Comparison of ENCODE assay signal across 8 mouse cellular contexts in the genomic region with DNA sequence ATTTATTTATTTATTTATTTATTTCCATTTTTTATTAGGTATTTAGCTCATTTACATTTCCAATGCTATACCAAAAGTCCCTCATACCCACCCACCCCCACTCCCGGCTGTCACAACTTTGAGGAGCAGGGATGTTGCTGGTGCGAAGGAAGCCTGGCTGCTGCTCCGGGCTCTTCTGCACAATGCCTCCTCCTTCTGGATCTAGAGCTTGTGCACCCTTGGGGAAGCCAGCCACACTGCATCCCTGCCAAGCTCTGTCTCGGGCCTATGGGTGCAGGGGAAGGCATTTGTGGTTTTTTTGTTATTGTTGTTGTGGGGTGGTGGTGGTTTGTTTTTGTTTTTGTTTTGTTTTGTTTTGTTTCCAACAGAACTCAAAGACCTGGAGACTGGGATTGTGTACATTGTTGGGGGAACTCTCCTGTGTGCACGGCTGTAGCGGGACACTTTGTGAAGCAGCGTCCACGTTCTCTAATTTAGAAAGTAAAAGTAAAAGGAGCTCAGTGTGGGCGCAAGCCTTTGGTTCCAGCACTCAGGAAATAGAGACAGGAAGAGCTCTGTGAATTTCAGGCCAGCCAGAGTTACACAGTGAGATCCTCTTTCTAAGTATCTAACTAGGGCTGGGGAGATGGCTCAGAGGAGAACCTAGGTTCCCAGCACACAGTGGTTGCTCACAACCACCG. TPM values are rescaled to one million over a fixed set of nuclear protein-coding genes. Genes with fewer than 3 reads are reported as not detected.
DNase-seq lines count a peak whose midpoint lies in the region; ATAC-seq and TF ChIP-seq lines count a peak whose summit lies in the region.

No protein-coding gene starts in this region.

- peak overlapping the region; percentile 87 for H3K27ac ChIP-seq in gastrocnemius, adult 2 months
- H3K27ac ChIP-seq in cortical plate, adult 2 months (ENCODE audit: insufficient read depth, low read length) = peak overlapping the region; percentile 26
- H3K27ac ChIP-seq in heart, postnatal 0 days (ENCODE audit: low read depth) = peak overlapping the region; percentile 81
- H3K27ac ChIP-seq in limb, embryonic 11.5 days (replicated peaks; ENCODE audit: low read depth, low read length) = no peak overlapping the region
- no peak overlapping the region for H3K27ac ChIP-seq in midbrain, embryonic 11.5 days (ENCODE audit: low read depth, low read length)

- no peaks in the 10 kb centered on the region for H3K36me3 ChIP-seq in heart, postnatal 0 days (replicated peaks; ENCODE audit: control insufficient read depth, insufficient read depth, low read length)
- no peaks in the 10 kb centered on the region for H3K36me3 ChIP-seq in limb, embryonic 11.5 days (ENCODE audit: control insufficient read depth, insufficient read depth, low read length)
- no peaks in the 10 kb centered on the region for H3K36me3 ChIP-seq in midbrain, embryonic 11.5 days (ENCODE audit: control insufficient read depth, insufficient read depth, low read length)

- TF ChIP-seq EP300 in heart, postnatal 0 days (IDR thresholded peaks at IDR 0.05; ENCODE audit: low read depth) = no peak

- peak overlapping the region; percentile 65 for H3K4me3 ChIP-seq in gastrocnemius, adult 2 months
- no peak overlapping the region for H3K4me3 ChIP-seq in cortical plate, adult 2 months (ENCODE audit: insufficient read depth, low read length)
- H3K4me3 ChIP-seq in heart, postnatal 0 days (ENCODE audit: low read depth, low read length) = peak overlapping the region; percentile 40
- no peak overlapping the region for H3K4me3 ChIP-seq in limb, embryonic 11.5 days (ENCODE audit: low read depth, low read length)
- no peak overlapping the region for H3K4me3 ChIP-seq in midbrain, embryonic 11.5 days (ENCODE audit: low read depth, low read length)

- ATAC-seq in heart, postnatal 0 days (ENCODE audit: insufficient read depth, low read depth) = peak; percentile 29; the same call in 1 of the 2 replicates
- peak; percentile 36; the same call in 1 of the 2 replicates for ATAC-seq in limb, embryonic 11.5 days (ENCODE audit: insufficient number of reproducible peaks, low FRiP score, low TSS enrichment, low read depth)
- peak; percentile 36 for ATAC-seq in midbrain, embryonic 11.5 days (ENCODE audit: low FRiP score)

- H3K9ac ChIP-seq in heart, postnatal 0 days (replicated peaks; ENCODE audit: low read depth, low read length) = peak overlapping the region; percentile 53
- no peak overlapping the region for H3K9ac ChIP-seq in limb, embryonic 11.5 days (ENCODE audit: low read length)
- H3K9ac ChIP-seq in midbrain, embryonic 11.5 days (ENCODE audit: low read length) = no peak overlapping the region; the same call in 1 of the 2 replicates

- 48% methylated on average over 10 of the region's 10 CpGs for WGBS in heart, postnatal 0 days
- 68% methylated on average over 10 of the region's 10 CpGs for WGBS in limb, embryonic 11.5 days
- WGBS in midbrain, embryonic 11.5 days = 61% methylated on average over 10 of the region's 10 CpGs

- no peaks in the 10 kb centered on the region for H3K27me3 ChIP-seq in heart, postnatal 0 days (ENCODE audit: control insufficient read depth, insufficient read depth, low read length)
- H3K27me3 ChIP-seq in limb, embryonic 11.5 days (ENCODE audit: control insufficient read depth, insufficient read depth, low read length) = no peaks in the 10 kb centered on the region
- no peaks in the 10 kb centered on the region for H3K27me3 ChIP-seq in midbrain, embryonic 11.5 days (ENCODE audit: control insufficient read depth, insufficient read depth, low read length)

- no peak for TF ChIP-seq POLR2A in cortical plate, adult 2 months (IDR thresholded peaks at IDR 0.05; ENCODE audit: extremely low read depth, insufficient read depth, low read length)

- no peak for TF ChIP-seq CTCF in gastrocnemius, adult 2 months (IDR thresholded peaks at IDR 0.05)
- TF ChIP-seq CTCF in cortical plate, adult 2 months (IDR thresholded peaks at IDR 0.05; ENCODE audit: extremely low read depth, insufficient read depth, low read length) = no peak
- TF ChIP-seq CTCF in heart, postnatal 0 days (IDR thresholded peaks at IDR 0.05; ENCODE audit: low read depth) = no peak

- H3K4me2 ChIP-seq in heart, postnatal 0 days (ENCODE audit: low read depth, low read length) = peak overlapping the region; percentile 60
- H3K4me2 ChIP-seq in limb, embryonic 11.5 days (ENCODE audit: low read depth, severe bottlenecking) = no peak overlapping the region
- H3K4me2 ChIP-seq in midbrain, embryonic 11.5 days = no peak overlapping the region

- intact Hi-C loops in gastrocnemius, adult 2 months (cut with DNase I) = loop anchor here (10.0 kb wide), 1 partner anchor 336 kb away; no protein-coding TSS in a partner anchor
- intact Hi-C loops in gastrocnemius, postnatal 36 days (cut with DNase I) = loop anchor here (5.0 to 10.0 kb wide), 2 partner anchors 94 to 376 kb away; no protein-coding TSS in a partner anchor

- peaks cover 1% of the 10 kb centered on the region; the same call in 1 of the 2 replicates for H3K4me1 ChIP-seq in cortical plate, adult 2 months (ENCODE audit: control insufficient read depth, insufficient read depth, low read length)
- H3K4me1 ChIP-seq in heart, postnatal 0 days (ENCODE audit: control insufficient read depth, insufficient read depth) = no peaks in the 10 kb centered on the region
- H3K4me1 ChIP-seq in limb, embryonic 11.5 days (ENCODE audit: control insufficient read depth, insufficient read depth, low read length) = no peaks in the 10 kb centered on the region
- H3K4me1 ChIP-seq in midbrain, embryonic 11.5 days (ENCODE audit: control insufficient read depth, insufficient read depth, low read length) = peaks cover 4% of the 10 kb centered on the region; the same call in 1 of the 2 replicates

- H3K9me3 ChIP-seq in heart, postnatal 0 days (replicated peaks; ENCODE audit: control insufficient read depth, low read length) = no peaks in the 10 kb centered on the region
- H3K9me3 ChIP-seq in limb, embryonic 11.5 days (ENCODE audit: control insufficient read depth, low read length) = no peaks in the 10 kb centered on the region
- no peaks in the 10 kb centered on the region for H3K9me3 ChIP-seq in midbrain, embryonic 11.5 days (ENCODE audit: control insufficient read depth, low read length)

- DNase-seq in gastrocnemius, adult 2 months = peak; percentile 41
- DNase-seq in gastrocnemius, postnatal 36 days = no peak
- DNase-seq in heart, postnatal 0 days (ENCODE audit: low spot score) = peak; percentile 22
- peak; percentile 29 for DNase-seq in limb, embryonic 11.5 days (ENCODE audit: low spot score)
- peak; percentile 84 for DNase-seq in midbrain, embryonic 11.5 days (ENCODE audit: low spot score, missing footprints)
- no peak for DNase-seq in urinary bladder, postnatal 4 days (ENCODE audit: low spot score in 2 of 2)
- no peak for DNase-seq in left cerebral cortex, adult 11 months (ENCODE audit: low spot score)

RNA-seq across cellular contexts. Expression of a gene that starts 10.6 kb away (rescaled TPM):
- total RNA-seq in gastrocnemius, adult 2 months (2021) = under 1 TPM; 0.81 to 0.89 TPM
- 1 to 10 TPM in 1 of 2 experiments, under 1 TPM in 1; 0.74 to 2.2 TPM for total RNA-seq in gastrocnemius, postnatal 36 days (2021)
- 25.9 and 29.0 TPM in 2 replicates for polyA plus RNA-seq in cortical plate, adult 2 months (2012; rRNA removed)
- total RNA-seq in heart, postnatal 0 days (2014; rRNA removed; ENCODE audit: low replicate concordance) = 4.8 and 6.2 TPM in 2 replicates
- polyA plus RNA-seq in heart, postnatal 0 days (2015; fragmentation: Nextera tagmentation; extraction: Ambion mirVana) = 2.0 and 2.9 TPM in 2 replicates
- 2.7 and 2.8 TPM in 2 replicates for polyA plus RNA-seq in limb, embryonic 11.5 days (2014; fragmentation: Nextera tagmentation; extraction: Ambion mirVana)
- polyA plus RNA-seq in midbrain, embryonic 11.5 days (2014; fragmentation: Nextera tagmentation; extraction: Ambion mirVana) = 4.1 and 5.7 TPM in 2 replicates

RNA-seq across cellular contexts. Expression of a gene that starts 39.7 kb away (rescaled TPM):
- total RNA-seq in gastrocnemius, adult 2 months (2021) = 10 to 100 TPM; 17.4 to 23.7 TPM
- 10 to 100 TPM; 21.8 to 23.9 TPM for total RNA-seq in gastrocnemius, postnatal 36 days (2021)
- 391 and 412 TPM in 2 replicates for polyA plus RNA-seq in cortical plate, adult 2 months (2012; rRNA removed)
- 1.2 and 1.5 TPM in 2 replicates for total RNA-seq in heart, postnatal 0 days (2014; rRNA removed; ENCODE audit: low replicate concordance)
- 0.79 and 0.86 TPM in 2 replicates for polyA plus RNA-seq in heart, postnatal 0 days (2015; fragmentation: Nextera tagmentation; extraction: Ambion mirVana)
- 33.2 and 39.4 TPM in 2 replicates for polyA plus RNA-seq in limb, embryonic 11.5 days (2014; fragmentation: Nextera tagmentation; extraction: Ambion mirVana)
- 120 and 125 TPM in 2 replicates for polyA plus RNA-seq in midbrain, embryonic 11.5 days (2014; fragmentation: Nextera tagmentation; extraction: Ambion mirVana)

RNA-seq across cellular contexts. Expression of a gene that starts 52.2 kb away (rescaled TPM):
- 10 to 100 TPM; 29.5 to 35.1 TPM for total RNA-seq in gastrocnemius, adult 2 months (2021)
- 10 to 100 TPM; 27.3 to 31.3 TPM for total RNA-seq in gastrocnemius, postnatal 36 days (2021)
- polyA plus RNA-seq in cortical plate, adult 2 months (2012; rRNA removed) = 86.9 and 90.4 TPM in 2 replicates
- 37.1 and 42.0 TPM in 2 replicates for total RNA-seq in heart, postnatal 0 days (2014; rRNA removed; ENCODE audit: low replicate concordance)
- 60.5 and 63.7 TPM in 2 replicates for polyA plus RNA-seq in heart, postnatal 0 days (2015; fragmentation: Nextera tagmentation; extraction: Ambion mirVana)
- polyA plus RNA-seq in limb, embryonic 11.5 days (2014; fragmentation: Nextera tagmentation; extraction: Ambion mirVana) = 282 and 286 TPM in 2 replicates
- polyA plus RNA-seq in midbrain, embryonic 11.5 days (2014; fragmentation: Nextera tagmentation; extraction: Ambion mirVana) = 250 and 260 TPM in 2 replicates

Comparison
In these comparisons a context has a peak if more than half of its experiments do, and no peak if none do; other contexts are left out.
1. DNase-seq: peak in gastrocnemius, adult 2 months (single experiment), heart, postnatal 0 days (single experiment), limb, embryonic 11.5 days (single experiment) and midbrain, embryonic 11.5 days (single experiment); none in gastrocnemius, postnatal 36 days (0 of 2), urinary bladder, postnatal 4 days (0 of 2) and left cerebral cortex, adult 11 months (single experiment).
2. H3K27ac ChIP-seq: peak in gastrocnemius, adult 2 months (single experiment), cortical plate, adult 2 months (single experiment) and heart, postnatal 0 days (single experiment); none in limb, embryonic 11.5 days (single experiment) and midbrain, embryonic 11.5 days (single experiment).
3. H3K4me3 ChIP-seq: peak in gastrocnemius, adult 2 months (single experiment) and heart, postnatal 0 days (single experiment); none in cortical plate, adult 2 months (single experiment), limb, embryonic 11.5 days (single experiment) and midbrain, embryonic 11.5 days (single experiment).
4. RNA of a gene that starts 39.7 kb away (polyA plus RNA-seq): 391 to 412 TPM in cortical plate, adult 2 months, 120 to 125 TPM in midbrain, embryonic 11.5 days and 33.2 to 39.4 TPM in limb, embryonic 11.5 days; 0.79 to 0.86 TPM in heart, postnatal 0 days; every median in the first group is over 10 times any median in the second.
5. Peak in every context shown above with its lines, with median percentiles within 50 percentile points of each other: ATAC-seq.